Mouse (Mus musculus) gastrocnemius, postnatal 36 days (tissue): ENCODE data around the gene Slc35b2. TPM values are rescaled to one million over a fixed set of nuclear protein-coding genes. Genes with fewer than 3 reads are reported as not detected.

ENCODE experiments used
- DNase-seq, 2 experiments: peaks; one replicate each; pipeline ENCODE4 v3.0.0; 2022
- intact Hi-C: fragments of 180-260 bp; cut with DNase I; formaldehyde crosslinking; loops from one replicate; pipeline ENCODE4 v1.15.1; 2025
- total RNA-seq, 2 experiments: library from RNA; stranded (reverse); gene quantifications; 2 replicates each; pipeline ENCODE4 v1.2.3; 2021

Slc35b2 gene
- total RNA-seq, 2 experiments from 2014 or later = 17.3 to 21.4 TPM

- DNase-seq = no peak
Observed at GRCm38 (mm10) chr17:45544001-45544872, 19.4 kb upstream of the Slc35b2 start.

DNA sequence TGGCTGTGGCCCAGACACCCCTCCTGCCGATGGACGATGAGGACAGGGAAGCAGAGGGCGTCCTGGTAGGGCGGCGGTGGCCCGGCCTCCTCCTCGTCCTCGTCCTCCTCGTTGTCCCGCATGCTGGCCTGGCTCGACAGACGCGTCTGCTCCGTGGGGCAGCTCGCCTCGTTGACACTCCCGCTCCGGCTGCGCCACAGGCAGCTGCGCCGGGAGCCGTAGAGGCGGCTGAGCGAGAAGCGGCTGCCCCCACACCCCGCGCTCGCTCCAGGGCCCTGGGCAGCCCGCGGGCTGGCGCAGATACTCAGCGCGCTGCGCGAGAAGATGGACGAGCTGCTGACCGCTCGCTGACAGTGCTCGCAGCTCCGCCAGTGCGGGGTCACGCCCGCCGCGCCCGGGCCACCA, 18.8 kb upstream of the Slc35b2 start:
- intact Hi-C loops = no loop called here
- DNase-seq = no peak

More at GRCm38 (mm10) chr17:45544001-45544872, 19.4 kb upstream of the Slc35b2 start:
- intact Hi-C loops = no loop called here

GRCm38 (mm10) chr17:45545278-45545961, 18.3 kb upstream of the Slc35b2 start:
- intact Hi-C loops = no loop called here
- DNase-seq = no peak

GRCm38 (mm10) chr17:45546941-45547340, 16.7 kb upstream of the Slc35b2 start:
- intact Hi-C loops = no loop called here
- DNase-seq = no peak

DNA sequence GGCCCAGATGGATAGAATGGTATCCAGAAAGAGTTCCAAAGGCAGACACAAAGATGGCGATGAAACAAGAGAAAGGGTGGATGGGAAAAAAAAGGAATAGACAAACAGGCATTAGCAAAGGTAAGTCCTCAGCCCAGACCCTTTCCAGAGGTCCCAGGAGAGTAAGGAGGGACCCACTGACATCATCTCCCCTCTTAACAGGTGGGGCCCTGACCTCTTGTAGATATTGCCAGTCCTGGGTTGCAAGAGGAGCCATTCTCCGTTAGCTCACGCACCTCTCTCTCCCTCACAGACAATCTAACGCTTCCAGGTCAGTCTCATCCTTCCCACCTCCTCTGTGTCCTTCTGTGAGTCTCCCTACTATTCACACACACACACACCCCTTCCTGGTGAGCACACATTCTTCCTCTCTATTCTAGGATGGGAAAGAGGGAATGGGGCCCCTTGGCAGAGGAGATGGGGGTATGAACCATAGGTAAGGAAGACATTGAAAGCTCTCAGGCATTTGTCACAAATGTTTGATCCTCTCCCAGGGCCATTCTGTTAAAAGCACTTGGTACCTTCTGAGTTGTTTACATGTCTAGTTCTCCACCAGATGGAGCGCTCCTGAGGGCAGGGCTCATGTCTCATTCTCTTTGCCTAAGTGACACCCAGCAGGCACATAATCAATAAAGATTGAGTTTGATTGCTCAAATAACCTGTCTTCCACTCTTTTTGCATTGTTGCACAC, 16.0 kb upstream of the Slc35b2 start:
- intact Hi-C loops = no loop called here

GRCm38 (mm10) chr17:45548541-45549512, 14.8 kb upstream of the Slc35b2 start:
- no peak for DNase-seq
- intact Hi-C loops = no loop called here

More for the DNA sequence above, 16.0 kb upstream of the Slc35b2 start:
- DNase-seq = no peak

DNA sequence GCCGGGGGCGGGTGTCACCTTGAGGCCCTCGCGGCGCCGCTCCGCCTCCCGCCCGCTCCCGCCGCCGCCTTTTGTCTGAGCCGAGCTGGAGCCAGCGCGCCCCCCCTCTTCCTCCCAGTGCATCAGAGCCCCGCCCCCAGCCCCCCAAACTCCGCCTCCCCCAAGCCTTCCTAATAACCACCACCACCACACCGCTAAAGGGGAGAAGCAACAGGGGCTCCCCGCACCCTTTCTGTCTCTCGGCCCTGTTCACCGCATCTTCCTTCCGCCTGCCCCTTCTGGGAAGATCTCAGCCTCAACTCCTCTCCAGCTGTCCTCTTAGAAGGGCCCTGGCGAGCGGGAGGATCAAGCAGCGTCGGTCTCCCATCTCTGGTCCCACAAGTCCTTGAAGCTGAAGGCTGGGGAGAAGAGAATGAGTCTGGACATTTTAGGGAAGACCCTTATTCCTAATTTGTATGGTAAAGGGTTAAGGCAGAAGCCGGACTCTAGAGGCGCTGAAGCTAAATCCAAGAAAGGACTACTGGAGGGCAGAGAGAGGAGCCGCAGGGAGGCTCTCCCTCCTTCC, 14.0 kb upstream of the Slc35b2 start, which contains the start of gene Tmem151b:
TSS of gene Tmem151b (minus strand) at position 61 of the 565 bp plus-strand sequence.
- intact Hi-C loops = loop anchor here (2.0 kb wide), 1 partner anchor 71 kb away; no protein-coding TSS in a partner anchor
- DNase-seq = no peak

DNA sequence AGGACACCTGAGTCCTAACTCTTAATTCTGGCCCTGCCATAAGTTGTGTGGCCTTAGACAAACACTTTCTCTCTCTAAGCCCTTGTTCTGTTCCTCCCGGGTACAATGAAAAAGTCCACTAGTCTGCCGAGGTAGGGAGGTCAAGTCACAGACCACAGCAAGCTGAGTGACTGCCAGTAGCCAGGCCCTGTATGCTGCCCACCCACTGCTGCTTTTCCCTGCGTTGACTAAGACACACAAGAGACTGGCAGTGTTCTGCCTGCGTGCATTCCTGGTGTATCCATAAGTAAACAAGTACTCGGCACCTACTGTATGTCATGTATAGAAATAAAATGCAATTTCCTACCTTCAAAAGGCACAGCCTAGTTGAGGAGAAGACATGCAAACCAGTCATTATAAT, 13.4 kb upstream of the Slc35b2 start:
- intact Hi-C loops = loop anchor here (2.0 kb wide), 1 partner anchor 71 kb away; no protein-coding TSS in a partner anchor
- no peak for DNase-seq

GRCm38 (mm10) chr17:45551249-45551796, 12.4 kb upstream of the Slc35b2 start:
- no peak for DNase-seq
- intact Hi-C loops = loop anchor here (2.0 kb wide), 1 partner anchor 73 kb away; no protein-coding TSS in a partner anchor

GRCm38 (mm10) chr17:45551816-45552451, 11.7 kb upstream of the Slc35b2 start:
- DNase-seq = peak; percentile 48 to 65
- intact Hi-C loops = loop anchor here (2.0 kb wide), 2 partner anchors 35 to 73 kb away; no protein-coding TSS in a partner anchor

DNA sequence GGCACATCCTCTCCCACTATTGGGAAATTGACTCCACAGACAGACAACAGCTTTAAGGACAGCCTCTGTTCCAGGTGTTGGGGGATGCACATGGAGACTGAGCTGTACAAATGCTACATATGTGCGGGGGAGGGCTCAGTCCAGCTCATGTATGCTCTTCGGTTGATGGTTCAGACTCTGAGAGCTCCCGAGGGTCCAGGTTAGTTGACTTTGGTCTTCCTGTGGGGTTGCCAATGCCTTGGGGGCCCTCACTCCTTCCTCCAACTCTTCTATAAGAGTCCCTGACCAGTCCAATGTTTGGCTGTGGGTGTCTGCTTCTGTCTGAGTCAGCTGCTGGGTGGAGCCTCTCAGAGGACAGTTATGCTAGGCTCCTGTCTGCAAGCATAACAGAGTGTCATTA, 10.6 kb upstream of the Slc35b2 start:
- no peak for DNase-seq

GRCm38 (mm10) chr17:45554420-45554819, 9.3 kb upstream of the Slc35b2 start:
- no peak for DNase-seq
- intact Hi-C loops = no loop called here

More for the DNA sequence above, 10.6 kb upstream of the Slc35b2 start:
- intact Hi-C loops = loop anchor here (2.0 kb wide), 1 partner anchor 36 kb away; no protein-coding TSS in a partner anchor

DNA sequence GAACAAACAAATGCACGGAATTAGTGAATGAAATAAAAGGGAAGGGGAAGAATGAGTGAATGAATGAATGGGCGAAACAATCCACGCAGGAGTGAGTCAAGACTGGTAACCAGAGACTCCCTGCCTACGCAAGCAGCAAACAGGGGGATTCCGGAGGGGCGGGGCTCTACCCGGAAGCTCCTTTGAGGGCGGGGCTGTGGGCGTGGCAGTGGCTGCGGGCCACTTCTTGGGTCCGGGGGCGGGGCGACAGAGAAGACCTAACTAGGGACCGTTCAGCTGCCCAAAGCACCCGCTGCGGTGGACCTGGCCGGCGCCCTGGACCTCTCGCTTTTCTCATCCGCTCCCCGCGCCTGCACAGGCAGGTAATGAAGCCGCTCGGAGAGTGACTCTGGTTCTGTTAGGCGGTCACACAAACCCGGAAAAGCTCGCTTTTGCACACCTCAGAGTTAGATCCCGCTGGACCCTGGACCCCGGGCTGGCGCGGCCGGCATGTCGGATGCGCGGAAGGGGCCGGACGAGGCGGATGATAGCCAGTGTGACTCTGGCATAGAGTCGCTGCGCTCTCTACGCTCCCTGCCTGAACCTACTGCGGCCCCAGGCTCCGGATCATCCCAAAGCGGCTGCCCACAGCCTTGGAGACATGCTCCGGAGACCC, 8.1 kb upstream of the Slc35b2 start, which contains the start of gene Nfkbie:
TSS of gene Nfkbie (plus strand) at position 252 of the 655 bp plus-strand sequence.
- peak; percentile 91 for DNase-seq
- intact Hi-C loops = no loop called here

DNA sequence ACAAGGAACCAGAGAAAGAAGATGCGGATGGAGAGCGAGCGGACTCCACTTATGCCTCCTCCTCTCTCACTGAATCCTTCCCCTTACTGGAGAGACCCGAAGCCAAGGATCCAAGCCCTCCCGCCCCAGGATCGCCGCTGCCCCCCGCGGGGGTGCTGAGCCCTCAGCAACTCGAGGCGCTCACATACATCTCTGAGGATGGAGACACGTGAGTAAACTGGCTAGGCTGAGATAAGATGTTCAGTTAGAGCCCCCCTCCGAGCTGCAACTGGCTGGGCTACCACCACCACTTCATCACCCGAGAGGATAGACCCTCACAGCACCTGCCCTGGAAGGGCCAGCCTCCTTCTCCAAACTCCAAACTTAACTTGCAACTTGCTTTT, 7.6 kb upstream of the Slc35b2 start:
- DNase-seq = no peak
- intact Hi-C loops = no loop called here

DNA sequence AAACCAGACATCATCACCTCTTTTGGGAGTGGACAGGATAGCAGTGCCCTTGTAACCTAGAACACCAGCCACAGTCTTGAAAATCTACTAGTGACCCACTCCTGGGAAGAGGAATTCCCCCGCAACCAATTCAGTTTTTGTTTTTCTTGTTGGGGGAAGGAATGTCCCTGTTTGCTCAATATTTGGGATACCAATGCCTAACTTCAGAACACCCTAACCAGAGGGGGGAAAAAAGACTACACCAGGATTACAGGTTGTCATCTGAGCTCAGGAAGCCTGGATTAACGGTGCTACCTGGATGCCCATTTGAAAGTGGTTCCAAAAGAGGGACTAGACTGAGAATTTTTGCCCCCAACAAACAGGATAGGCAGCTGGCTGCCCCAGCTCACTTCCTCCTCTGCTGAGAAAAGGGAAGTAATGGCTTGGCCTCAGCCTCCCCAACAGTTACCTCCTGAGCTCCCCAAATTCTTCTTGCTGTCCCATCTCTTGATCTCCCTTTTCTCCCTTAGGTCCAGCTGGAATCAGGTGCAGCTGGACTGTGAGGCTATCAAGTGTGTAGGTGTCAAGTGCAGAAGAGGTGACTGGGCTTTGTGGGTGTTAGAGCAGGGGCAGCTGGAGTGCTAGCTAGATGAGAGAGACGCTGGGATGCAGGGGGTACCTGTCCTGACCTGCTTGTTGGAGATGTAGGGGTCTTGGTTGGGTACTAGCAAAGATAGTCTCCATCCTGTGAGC, 7.0 kb upstream of the Slc35b2 start:
- intact Hi-C loops = no loop called here
- no peak for DNase-seq

DNA sequence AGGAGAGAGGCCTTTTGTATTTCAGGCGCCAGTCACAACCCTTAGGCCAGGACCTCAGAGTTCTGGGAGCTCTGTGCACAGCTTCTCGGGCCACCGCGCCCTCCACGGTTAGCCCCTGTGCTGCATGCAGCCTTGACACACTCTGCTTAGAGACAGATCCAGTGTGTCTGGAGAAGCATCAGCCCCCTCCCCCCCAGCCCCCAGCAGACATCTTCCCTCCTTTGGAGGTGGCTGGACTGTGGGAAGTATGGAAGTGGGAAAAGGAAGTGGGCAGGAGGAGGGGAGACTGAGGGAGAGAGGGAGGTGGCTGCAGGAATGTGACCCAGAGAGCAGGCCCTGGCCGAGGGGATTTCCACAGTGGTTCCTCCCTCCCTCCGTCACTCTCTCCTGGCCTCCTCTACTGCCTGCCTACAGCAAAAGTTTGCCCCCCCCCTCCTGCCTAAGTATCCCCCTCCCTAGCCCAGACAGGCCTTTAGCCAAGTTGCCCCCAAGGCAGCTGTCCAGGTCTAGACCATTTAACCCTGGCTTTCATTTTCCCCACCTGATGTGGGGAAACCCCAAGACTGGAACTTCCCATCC, 6.3 kb upstream of the Slc35b2 start:
- no peak for DNase-seq
- intact Hi-C loops = no loop called here
